Mouse (Mus musculus) Patski (cell line): Measurements from ENCODE around the gene Zbtb45. TPM values are rescaled to one million over a fixed set of nuclear protein-coding genes. Genes with fewer than 3 reads are reported as not detected.

ENCODE experiments used
- ATAC-seq: fragments of 100-300 bp; one replicate; pipeline ENCODE4 v1.8.0; 2021
- CTCF ChIA-PET: fragments of 350-600 bp; sonication (Branson Sonifier 250); formaldehyde crosslinking; loops from one replicate; lab custom pipeline; 2022; ENCODE audit warnings: inconsistent platforms; lab: Charles Lee
- POLR2A ChIA-PET: fragments of 350-600 bp; sonication (Branson Sonifier 250); formaldehyde crosslinking; loops from one replicate; lab custom pipeline; 2022; ENCODE audit warnings: antibody characterized with exemption, inconsistent platforms; lab: Charles Lee
- DNase-seq: peaks from one replicate; pipeline ENCODE4 v3.0.0-alpha.2; 2011; ENCODE audit warnings: low read depth, low spot score
- H3K27me3 ChIP-seq: fragments of 371-371 bp; one replicate; pipeline ENCODE4 v1.5.1; 2021
- CTCF ChIP-seq: fragments of 100-300 bp; IDR thresholded peaks from one replicate; pipeline ENCODE4 v1.5.1; 2021
- in situ Hi-C: fragments of 300-500 bp; cut with MboI; formaldehyde crosslinking; loops from 3 replicates; pipeline ENCODE4 v1.11.1; 2018; ENCODE audit warnings: low pct_unique_long_range_greater_than_20kb, mixed read lengths
- polyA plus RNA-seq: library from polyadenylated mRNA; unstranded; gene quantifications from one replicate; pipeline ENCODE4 v1.2.3, GENCODE M21; 2021

The Zbtb45 gene
- polyA plus RNA-seq, 1 experiment from 2014 or later = 21.8 TPM

- H3K27me3 ChIP-seq = no peaks in the 10 kb centered on the region
- CTCF ChIA-PET = no interaction called here
- ATAC-seq (no peak), DNase-seq (no peak)
- in situ Hi-C loops = no loop called here
- no peak for TF ChIP-seq CTCF
- POLR2A ChIA-PET = no interaction called here
Measured at GRCm38 (mm10) chr7:13043445-13044253, 33.8 kb upstream of the Zbtb45 start.

- POLR2A ChIA-PET = no interaction called here
- ATAC-seq (no peak), DNase-seq (no peak)
- H3K27me3 ChIP-seq = no peaks in the 10 kb centered on the region
- TF ChIP-seq CTCF = no peak
- in situ Hi-C loops = no loop called here
- CTCF ChIA-PET = no interaction called here
Measured at GRCm38 (mm10) chr7:13043120-13043444, 33.2 kb upstream of the Zbtb45 start.

GRCm38 (mm10) chr7:13042511-13042910, 32.7 kb upstream of the Zbtb45 start:
- in situ Hi-C loops = no loop called here
- ATAC-seq (no peak), DNase-seq (no peak)
- CTCF ChIA-PET = interaction anchor here (0.9 to 4.1 kb wide), 3 partner anchors 9 to 32 kb away, joined by 3 to 19 read pairs (median 3); partner anchors contain the start of gene Zbtb45
- no peak for TF ChIP-seq CTCF
- POLR2A ChIA-PET = no interaction called here
- H3K27me3 ChIP-seq = no peaks in the 10 kb centered on the region

- in situ Hi-C loops = no loop called here
- no peaks in the 10 kb centered on the region for H3K27me3 ChIP-seq
- TF ChIP-seq CTCF = no peak
- DNase-seq (no peak), ATAC-seq (no peak)
- CTCF ChIA-PET = interaction anchor here (1.4 to 4.1 kb wide), 2 partner anchors 8 to 31 kb away, joined by 6 to 19 read pairs; partner anchors contain the start of gene Zbtb45
- POLR2A ChIA-PET = interaction anchor here (1.2 kb wide), 2 partner anchors 16 to 31 kb away, joined by 3 to 5 read pairs; partner anchors contain the start of gene Zbtb45
Measured at GRCm38 (mm10) chr7:13041256-13041655, 31.4 kb upstream of the Zbtb45 start.

GRCm38 (mm10) chr7:13039181-13039580, 29.3 kb upstream of the Zbtb45 start:
- H3K27me3 ChIP-seq = no peaks in the 10 kb centered on the region
- ChIA-PET CTCF (interaction anchor here (1.6 to 4.1 kb wide), 3 partner anchors 14 to 29 kb away, joined by 3 to 19 read pairs (median 6); partner anchors contain the start of gene Zbtb45), POLR2A (interaction anchor here (2.3 kb wide), 1 partner anchor 14 kb away, joined by 8 read pairs; no protein-coding TSS in a partner anchor)
- ATAC-seq (no peak), DNase-seq (no peak)
- in situ Hi-C loops = no loop called here
- no peak for TF ChIP-seq CTCF

- no peaks in the 10 kb centered on the region for H3K27me3 ChIP-seq
- ATAC-seq (peak; percentile 3), DNase-seq (no peak)
- in situ Hi-C loops = no loop called here
- CTCF ChIA-PET = interaction anchor here (1.6 to 4.1 kb wide), 3 partner anchors 14 to 28 kb away, joined by 3 to 19 read pairs (median 6); partner anchors contain the start of gene Zbtb45
- no peak for TF ChIP-seq CTCF
- POLR2A ChIA-PET = interaction anchor here (2.3 kb wide), 1 partner anchor 13 kb away, joined by 8 read pairs; no protein-coding TSS in a partner anchor
Measured at GRCm38 (mm10) chr7:13038621-13039169, 28.9 kb upstream of the Zbtb45 start.

GRCm38 (mm10) chr7:13037901-13038555, 28.2 kb upstream of the Zbtb45 start, which contains the start of gene Ube2m:
Gene Ube2m (minus strand): TSS chr7:13038275.
- POLR2A ChIA-PET = interaction anchor here (1.7 to 2.3 kb wide), 2 partner anchors 10 to 13 kb away, joined by 8 read pairs; no protein-coding TSS in a partner anchor
- DNase-seq (peak; percentile 92), ATAC-seq (peak; percentile 75)
- CTCF ChIA-PET = interaction anchor here (1.7 to 4.1 kb wide), 2 partner anchors 23 to 28 kb away, joined by 3 to 19 read pairs; partner anchors contain the start of gene Zbtb45
- no peak for TF ChIP-seq CTCF
- in situ Hi-C loops = no loop called here
- H3K27me3 ChIP-seq = no peaks in the 10 kb centered on the region

- no peaks in the 10 kb centered on the region for H3K27me3 ChIP-seq
- ChIA-PET CTCF (no interaction called here), POLR2A (interaction anchor here (1.7 kb wide), 1 partner anchor 9 kb away, joined by 8 read pairs; no protein-coding TSS in a partner anchor)
- ATAC-seq (peak; percentile 1), DNase-seq (no peak)
- in situ Hi-C loops = no loop called here
- no peak for TF ChIP-seq CTCF
Measured at GRCm38 (mm10) chr7:13037366-13037765, 27.5 kb upstream of the Zbtb45 start.

GRCm38 (mm10) chr7:13036806-13037205, 27.0 kb upstream of the Zbtb45 start:
- in situ Hi-C loops = no loop called here
- DNase-seq (no peak), ATAC-seq (no peak)
- ChIA-PET POLR2A (interaction anchor here (1.2 to 1.7 kb wide), 2 partner anchors 9 to 17 kb away, joined by 3 to 8 read pairs; no protein-coding TSS in a partner anchor), CTCF (no interaction called here)
- no peaks in the 10 kb centered on the region for H3K27me3 ChIP-seq
- TF ChIP-seq CTCF = no peak
